Mouse (Mus musculus): Measurements from ENCODE around the gene Htra3. TPM values are rescaled to one million over a fixed set of nuclear protein-coding genes. Genes with fewer than 3 reads are reported as not detected.

The Htra3 gene
- total RNA-seq, 1 experiment: 0.71 TPM

GRCm38 (mm10) chr5:35621114-35621513 lies 58.5 kb downstream of the Htra3 start:
- TF ChIP-seq CHD2 (IDR thresholded peaks at IDR 0.05; ENCODE audit: low read depth, low read length) (no peak), ZC3H11A (IDR thresholded peaks at IDR 0.05; ENCODE audit: borderline replicate concordance, low read depth, low read length) (no peak), ZNF384 (IDR thresholded peaks at IDR 0.05; ENCODE audit: low read depth, low read length) (no peak), MAFK (IDR thresholded peaks at IDR 0.05; ENCODE audit: insufficient read depth, low read depth, low read length) (no peak), HCFC1 (IDR thresholded peaks at IDR 0.05; ENCODE audit: borderline replicate concordance, insufficient read depth, low read length) (no peak)
- no peak overlapping the region for H3K27ac ChIP-seq (ENCODE audit: insufficient read depth, low read depth, low read length, poor library complexity, severe bottlenecking)
- no peaks in the 10 kb centered on the region for H3K36me3 ChIP-seq (ENCODE audit: control insufficient read depth, insufficient read depth, low read length, poor library complexity, severe bottlenecking)
- in situ Hi-C loops (cut with MboI; ENCODE audit: low sequenced_read_pairs in 2 of 2, unreplicated experiment in 2 of 2): no loop called here
- H3K4me1 ChIP-seq (ENCODE audit: control insufficient read depth in 2 of 2, insufficient read depth in 2 of 2, low read length in 2 of 2, poor library complexity in 1 of 2): no peaks in the 10 kb centered on the region
- no peak overlapping the region for H3K4me3 ChIP-seq (ENCODE audit: insufficient read depth in 1 of 2, low read depth in 1 of 2, low read length in 2 of 2, poor library complexity in 1 of 2, severe bottlenecking in 1 of 2)
- no peak overlapping the region for H3K9ac ChIP-seq (ENCODE audit: insufficient read depth, low read depth, low read length, poor library complexity, severe bottlenecking)
- no peaks in the 10 kb centered on the region for H3K9me3 ChIP-seq (ENCODE audit: control insufficient read depth, insufficient read depth, low read depth, low read length)
- DNase-seq (ENCODE audit: low read depth, low spot score): no peak

- Histone ChIP-seq H3K36me3 (ENCODE audit: control insufficient read depth, insufficient read depth, low read length, poor library complexity, severe bottlenecking) (no peaks in the 10 kb centered on the region), H3K4me3 (ENCODE audit: insufficient read depth in 1 of 2, low read depth in 1 of 2, low read length in 2 of 2, poor library complexity in 1 of 2, severe bottlenecking in 1 of 2) (no peak overlapping the region), H3K9me3 (ENCODE audit: control insufficient read depth, insufficient read depth, low read depth, low read length) (no peaks in the 10 kb centered on the region), H3K27ac (ENCODE audit: insufficient read depth, low read depth, low read length, poor library complexity, severe bottlenecking) (no peak overlapping the region), H3K9ac (ENCODE audit: insufficient read depth, low read depth, low read length, poor library complexity, severe bottlenecking) (no peak overlapping the region), H3K4me1 (ENCODE audit: control insufficient read depth in 2 of 2, insufficient read depth in 2 of 2, low read length in 2 of 2, poor library complexity in 1 of 2) (no peaks in the 10 kb centered on the region)
- TF ChIP-seq ZC3H11A (IDR thresholded peaks at IDR 0.05; ENCODE audit: borderline replicate concordance, low read depth, low read length) (no peak), CHD2 (IDR thresholded peaks at IDR 0.05; ENCODE audit: low read depth, low read length) (no peak), MAFK (IDR thresholded peaks at IDR 0.05; ENCODE audit: insufficient read depth, low read depth, low read length) (no peak), HCFC1 (IDR thresholded peaks at IDR 0.05; ENCODE audit: borderline replicate concordance, insufficient read depth, low read length) (no peak), ZNF384 (IDR thresholded peaks at IDR 0.05; ENCODE audit: low read depth, low read length) (no peak)
- in situ Hi-C loops (cut with MboI; ENCODE audit: low sequenced_read_pairs in 2 of 2, unreplicated experiment in 2 of 2): no loop called here
- no peak for DNase-seq (ENCODE audit: low read depth, low spot score)
These were observed 62.6 kb downstream of the Htra3 start for GRCm38 (mm10) chr5:35616943-35617342.

- no peak for DNase-seq (ENCODE audit: low read depth, low spot score)
- Histone ChIP-seq H3K4me1 (ENCODE audit: control insufficient read depth in 2 of 2, insufficient read depth in 2 of 2, low read length in 2 of 2, poor library complexity in 1 of 2) (peaks cover 0 to 2% of the 10 kb centered on the region in 2 experiments; a peak in 1 of 4 replicates), H3K27ac (ENCODE audit: insufficient read depth, low read depth, low read length, poor library complexity, severe bottlenecking) (no peak overlapping the region), H3K4me3 (ENCODE audit: insufficient read depth in 1 of 2, low read depth in 1 of 2, low read length in 2 of 2, poor library complexity in 1 of 2, severe bottlenecking in 1 of 2) (no peak overlapping the region), H3K36me3 (ENCODE audit: control insufficient read depth, insufficient read depth, low read length, poor library complexity, severe bottlenecking) (no peaks in the 10 kb centered on the region), H3K9me3 (ENCODE audit: control insufficient read depth, insufficient read depth, low read depth, low read length) (no peaks in the 10 kb centered on the region), H3K9ac (ENCODE audit: insufficient read depth, low read depth, low read length, poor library complexity, severe bottlenecking) (no peak overlapping the region)
- TF ChIP-seq ZC3H11A (IDR thresholded peaks at IDR 0.05; ENCODE audit: borderline replicate concordance, low read depth, low read length): no peak
- TF ChIP-seq HCFC1 (IDR thresholded peaks at IDR 0.05; ENCODE audit: borderline replicate concordance, insufficient read depth, low read length): no peak
- no peak for TF ChIP-seq CHD2 (IDR thresholded peaks at IDR 0.05; ENCODE audit: low read depth, low read length)
- no peak for TF ChIP-seq ZNF384 (IDR thresholded peaks at IDR 0.05; ENCODE audit: low read depth, low read length)
- TF ChIP-seq MAFK (IDR thresholded peaks at IDR 0.05; ENCODE audit: insufficient read depth, low read depth, low read length): no peak
- in situ Hi-C loops (cut with MboI; ENCODE audit: low sequenced_read_pairs in 2 of 2, unreplicated experiment in 2 of 2): no loop called here
These were observed 66.9 kb downstream of the Htra3 start for GRCm38 (mm10) chr5:35612722-35613121.

- Histone ChIP-seq H3K36me3 (ENCODE audit: control insufficient read depth, insufficient read depth, low read length, poor library complexity, severe bottlenecking) (no peaks in the 10 kb centered on the region), H3K4me3 (ENCODE audit: insufficient read depth in 1 of 2, low read depth in 1 of 2, low read length in 2 of 2, poor library complexity in 1 of 2, severe bottlenecking in 1 of 2) (no peak overlapping the region), H3K9ac (ENCODE audit: insufficient read depth, low read depth, low read length, poor library complexity, severe bottlenecking) (no peak overlapping the region), H3K27ac (ENCODE audit: insufficient read depth, low read depth, low read length, poor library complexity, severe bottlenecking) (no peak overlapping the region), H3K9me3 (ENCODE audit: control insufficient read depth, insufficient read depth, low read depth, low read length) (no peaks in the 10 kb centered on the region), H3K4me1 (ENCODE audit: control insufficient read depth in 2 of 2, insufficient read depth in 2 of 2, low read length in 2 of 2, poor library complexity in 1 of 2) (peaks cover 0 to 2% of the 10 kb centered on the region in 2 experiments; a peak in 1 of 4 replicates)
- no peak for TF ChIP-seq CHD2 (IDR thresholded peaks at IDR 0.05; ENCODE audit: low read depth, low read length)
- TF ChIP-seq ZC3H11A (IDR thresholded peaks at IDR 0.05; ENCODE audit: borderline replicate concordance, low read depth, low read length): no peak
- in situ Hi-C loops (cut with MboI; ENCODE audit: low sequenced_read_pairs in 2 of 2, unreplicated experiment in 2 of 2): no loop called here
- no peak for DNase-seq (ENCODE audit: low read depth, low spot score)
These were observed 67.7 kb downstream of the Htra3 start for GRCm38 (mm10) chr5:35611900-35612299.

- Histone ChIP-seq H3K4me1 (ENCODE audit: control insufficient read depth in 2 of 2, insufficient read depth in 2 of 2, low read length in 2 of 2, poor library complexity in 1 of 2) (peaks cover 0 to 2% of the 10 kb centered on the region in 2 experiments; a peak in 1 of 4 replicates), H3K27ac (ENCODE audit: insufficient read depth, low read depth, low read length, poor library complexity, severe bottlenecking) (no peak overlapping the region), H3K4me3 (ENCODE audit: insufficient read depth in 1 of 2, low read depth in 1 of 2, low read length in 2 of 2, poor library complexity in 1 of 2, severe bottlenecking in 1 of 2) (no peak overlapping the region), H3K36me3 (ENCODE audit: control insufficient read depth, insufficient read depth, low read length, poor library complexity, severe bottlenecking) (no peaks in the 10 kb centered on the region), H3K9me3 (ENCODE audit: control insufficient read depth, insufficient read depth, low read depth, low read length) (no peaks in the 10 kb centered on the region), H3K9ac (ENCODE audit: insufficient read depth, low read depth, low read length, poor library complexity, severe bottlenecking) (no peak overlapping the region)
- in situ Hi-C loops (cut with MboI; ENCODE audit: low sequenced_read_pairs in 2 of 2, unreplicated experiment in 2 of 2): no loop called here
- TF ChIP-seq HCFC1 (IDR thresholded peaks at IDR 0.05; ENCODE audit: borderline replicate concordance, insufficient read depth, low read length) (no peak), CHD2 (IDR thresholded peaks at IDR 0.05; ENCODE audit: low read depth, low read length) (no peak), MAFK (IDR thresholded peaks at IDR 0.05; ENCODE audit: insufficient read depth, low read depth, low read length) (no peak), ZC3H11A (IDR thresholded peaks at IDR 0.05; ENCODE audit: borderline replicate concordance, low read depth, low read length) (no peak), ZNF384 (IDR thresholded peaks at IDR 0.05; ENCODE audit: low read depth, low read length) (no peak)
- DNase-seq (ENCODE audit: low read depth, low spot score): no peak
These were observed 68.4 kb downstream of the Htra3 start for GRCm38 (mm10) chr5:35611170-35611569.
